Mouse (Mus musculus): ENCODE measurements at regions not wholly inside any gene's neighbourhood (a gene's known extent, or its start where the extent isn't known, plus 50 kb on each side); places are given as distances from the start of the nearest gene placed in this dataset.

- no peak for DNase-seq (ENCODE audit: low spot score in 2 of 2)
Measured at GRCm38 (mm10) chr8:103270815-103271553, 485.5 kb upstream of the Cdh11 start.

GRCm38 (mm10) chr8:103272305-103273079 is 487.1 kb upstream of the Cdh11 start:
- DNase-seq (ENCODE audit: low spot score in 2 of 2): peak; percentile 3 to 11

GRCm38 (mm10) chr8:103273476-103273875 is 488.0 kb upstream of the Cdh11 start:
- DNase-seq (ENCODE audit: low spot score in 2 of 2): no peak

GRCm38 (mm10) chr8:103281801-103282200 is 496.4 kb upstream of the Cdh11 start:
- DNase-seq (ENCODE audit: low spot score in 2 of 2): no peak

- peak; percentile 25 to 36 for DNase-seq (ENCODE audit: low spot score in 2 of 2)
Measured at GRCm38 (mm10) chr8:103288561-103288974, 503.1 kb upstream of the Cdh11 start.

GRCm38 (mm10) chr8:103292896-103293295 is 507.5 kb upstream of the Cdh11 start:
- DNase-seq (ENCODE audit: low spot score in 2 of 2): no peak

GRCm38 (mm10) chr8:103306476-103307183 is 521.2 kb upstream of the Cdh11 start:
- DNase-seq (ENCODE audit: low spot score in 2 of 2): no peak

- no peak for DNase-seq (ENCODE audit: low spot score in 2 of 2)
Measured at GRCm38 (mm10) chr8:103313576-103313975, 528.1 kb upstream of the Cdh11 start.

GRCm38 (mm10) chr8:103314279-103315022 is 529.0 kb upstream of the Cdh11 start:
- peak; percentile 30 to 39 for DNase-seq (ENCODE audit: low spot score in 2 of 2)

GRCm38 (mm10) chr8:103315742-103316141 is 530.3 kb upstream of the Cdh11 start:
- DNase-seq (ENCODE audit: low spot score in 2 of 2): no peak

- no peak for DNase-seq (ENCODE audit: low spot score in 2 of 2)
Measured at GRCm38 (mm10) chr8:103316691-103317091, 531.2 kb upstream of the Cdh11 start.

- DNase-seq (ENCODE audit: low spot score in 2 of 2): no peak
Measured at GRCm38 (mm10) chr8:103317149-103317725, 531.8 kb upstream of the Cdh11 start.

- no peak for DNase-seq (ENCODE audit: low spot score in 2 of 2)
Measured at GRCm38 (mm10) chr8:103324016-103324665, 538.7 kb upstream of the Cdh11 start.

GRCm38 (mm10) chr8:103331415-103331814 is 546.0 kb upstream of the Cdh11 start:
- no peak for DNase-seq (ENCODE audit: low spot score in 2 of 2)

GRCm38 (mm10) chr8:103337314-103337713 is 551.9 kb upstream of the Cdh11 start:
- DNase-seq (ENCODE audit: low spot score in 2 of 2): no peak

- peak in 1 of 2 experiments; percentile 3 for DNase-seq (ENCODE audit: low spot score in 2 of 2)
Measured at GRCm38 (mm10) chr8:103339042-103339441, 553.6 kb upstream of the Cdh11 start.

GRCm38 (mm10) chr8:103339951-103340350 is 554.5 kb upstream of the Cdh11 start:
- no peak for DNase-seq (ENCODE audit: low spot score in 2 of 2)

- DNase-seq (ENCODE audit: low spot score in 2 of 2): peak; percentile 18 to 36
Measured at GRCm38 (mm10) chr8:103343891-103344290, 558.4 kb upstream of the Cdh11 start.

- no peak for DNase-seq (ENCODE audit: low spot score in 2 of 2)
Measured at GRCm38 (mm10) chr8:103344871-103345270, 559.4 kb upstream of the Cdh11 start.

GRCm38 (mm10) chr8:103347158-103347871 is 561.9 kb upstream of the Cdh11 start:
- no peak for DNase-seq (ENCODE audit: low spot score in 2 of 2)
